Mouse (Mus musculus): Measurements from ENCODE around the gene Gyg.

GRCm38 (mm10) chr3:20132731-20133130, 22.4 kb downstream of the Gyg start:
- TF ChIP-seq CTCF (IDR thresholded peaks at IDR 0.05; ENCODE audit: extremely low read depth, insufficient read depth, low read length), result no peak
- no peak for TF ChIP-seq POLR2A (IDR thresholded peaks at IDR 0.05; ENCODE audit: extremely low read depth, insufficient read depth, low read length)
